Mouse (Mus musculus) splenic B cell, adult 2 months (primary cell): ENCODE data around the gene Myo1d.

Experiments
- DNase-seq: peaks from one replicate; pipeline ENCODE4 v3.0.0-alpha.2; 2011; ENCODE audit warnings: low read depth, low spot score
- H3K27me3 ChIP-seq: 2 replicates; pipeline ENCODE4 v1.6.1; 2012; ENCODE audit warnings: mild to moderate bottlenecking, low read length, moderate library complexity, mixed read lengths; ENCODE audit not compliant: control insufficient read depth, poor library complexity, insufficient read depth, severe bottlenecking
- H3K36me3 ChIP-seq: 2 replicates; pipeline ENCODE4 v1.6.1; 2012; ENCODE audit warnings: mild to moderate bottlenecking, low read length, moderate library complexity, mixed read lengths; ENCODE audit not compliant: control insufficient read depth, poor library complexity, insufficient read depth, severe bottlenecking

Myo1d gene

DNA sequence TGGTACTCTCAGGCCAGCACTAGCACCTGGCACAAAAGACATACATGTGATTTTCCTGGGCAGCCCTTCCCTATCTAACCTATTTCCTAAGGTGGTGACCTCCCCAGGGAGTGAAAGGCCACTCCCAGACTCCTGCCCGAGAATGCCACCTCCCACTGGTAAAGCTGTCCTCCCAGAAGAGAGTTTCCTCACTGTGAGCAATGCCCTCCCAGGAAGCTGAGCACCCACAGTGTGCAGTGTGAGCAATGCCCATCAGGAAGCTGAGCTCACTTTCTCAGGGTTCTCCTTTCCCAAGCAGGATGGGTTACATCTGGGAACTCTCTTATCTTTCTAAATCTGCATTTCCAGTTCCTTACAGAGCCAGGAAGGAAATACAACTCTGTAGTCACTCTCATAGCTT lies 246.9 kb downstream of the Myo1d start:
- Histone ChIP-seq H3K36me3 (no peaks in the 10 kb centered on the region), H3K27me3 (no peaks in the 10 kb centered on the region)
- DNase-seq, result no peak

DNA sequence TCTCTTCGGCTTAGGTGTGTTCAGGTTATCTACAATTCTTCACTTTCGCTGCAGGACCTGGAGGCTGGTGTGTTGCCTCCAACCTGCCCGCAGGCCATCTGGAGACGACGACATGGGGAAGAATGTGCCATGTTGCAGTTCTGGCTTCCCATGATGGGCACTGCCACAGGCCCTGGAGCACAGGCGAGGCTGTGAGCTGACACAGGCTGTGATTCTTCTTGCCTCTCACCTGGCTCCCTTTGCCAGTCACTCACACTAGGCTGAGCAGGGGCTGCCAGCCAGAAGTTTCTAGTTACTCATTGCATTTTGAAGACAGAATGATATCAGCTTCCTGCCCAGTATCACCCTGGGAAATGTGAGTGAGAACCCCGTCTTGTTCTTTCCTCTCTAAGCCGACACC lies 250.7 kb downstream of the Myo1d start:
- DNase-seq, result no peak
- H3K27me3 ChIP-seq, result no peaks in the 10 kb centered on the region

DNA sequence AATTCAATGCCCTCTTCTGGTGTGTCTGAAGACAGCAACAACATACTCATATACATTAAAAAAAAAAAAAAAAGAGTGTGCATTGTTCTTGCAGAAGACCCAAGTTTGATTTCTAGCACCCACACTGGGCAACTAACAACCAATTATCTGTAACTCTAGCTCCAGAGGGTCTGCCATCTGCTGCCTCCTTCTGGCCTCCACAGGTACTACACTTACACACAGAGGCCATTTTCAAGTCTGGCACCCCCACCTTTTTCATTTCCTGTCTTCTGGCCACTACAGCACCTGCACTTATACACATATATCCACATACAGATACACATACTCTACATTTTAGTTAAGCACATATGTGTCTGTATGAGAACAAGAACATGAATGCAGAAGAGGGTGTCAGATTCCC lies 252.1 kb downstream of the Myo1d start:
- H3K36me3 ChIP-seq, result no peaks in the 10 kb centered on the region
- peak; percentile 61 for DNase-seq
- no peaks in the 10 kb centered on the region for H3K27me3 ChIP-seq

More for the DNA sequence above, 250.7 kb downstream of the Myo1d start:
- no peaks in the 10 kb centered on the region for H3K36me3 ChIP-seq

DNA sequence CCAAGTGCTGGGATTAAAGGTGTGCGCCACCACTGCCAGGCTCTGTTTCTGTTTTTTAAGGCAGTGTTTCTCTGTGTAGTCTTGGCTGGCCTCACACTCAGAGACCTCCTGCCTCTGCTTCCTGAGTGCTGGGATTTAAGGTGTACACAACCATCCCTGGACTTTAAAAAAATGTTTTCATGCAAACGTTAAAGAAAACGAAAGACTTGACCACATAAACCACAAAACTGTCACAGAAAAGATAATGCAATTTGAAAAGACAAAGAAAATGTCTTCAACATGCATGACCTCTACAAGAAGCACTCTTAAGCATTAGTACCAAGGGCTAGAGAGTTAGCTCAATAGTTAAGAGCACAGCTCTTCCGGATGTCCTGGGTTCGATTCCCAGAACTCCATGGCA lies 255.6 kb downstream of the Myo1d start:
- H3K27me3 ChIP-seq, result no peaks in the 10 kb centered on the region
- no peak for DNase-seq
- no peaks in the 10 kb centered on the region for H3K36me3 ChIP-seq

DNA sequence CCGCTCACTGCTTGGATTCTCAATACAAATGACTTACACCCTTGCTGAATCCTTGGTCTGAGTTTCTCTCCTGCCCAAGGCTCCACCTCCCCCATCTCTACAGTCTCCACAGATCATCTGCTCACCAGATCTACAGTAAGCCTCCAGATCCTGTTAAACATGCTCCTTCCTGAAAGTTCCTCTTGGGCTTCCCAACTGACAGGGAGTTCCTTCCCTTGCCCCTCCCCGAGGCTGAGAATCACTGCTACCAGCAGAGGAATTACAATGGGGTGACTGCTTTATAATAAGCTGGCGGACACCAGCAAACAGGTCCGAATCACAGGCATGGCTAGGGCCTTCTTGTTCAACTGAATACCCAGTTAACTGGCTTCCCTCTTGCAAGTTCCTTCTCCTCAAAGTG lies 256.4 kb downstream of the Myo1d start:
- Histone ChIP-seq H3K36me3 (no peaks in the 10 kb centered on the region), H3K27me3 (no peaks in the 10 kb centered on the region)
- no peak for DNase-seq

DNA sequence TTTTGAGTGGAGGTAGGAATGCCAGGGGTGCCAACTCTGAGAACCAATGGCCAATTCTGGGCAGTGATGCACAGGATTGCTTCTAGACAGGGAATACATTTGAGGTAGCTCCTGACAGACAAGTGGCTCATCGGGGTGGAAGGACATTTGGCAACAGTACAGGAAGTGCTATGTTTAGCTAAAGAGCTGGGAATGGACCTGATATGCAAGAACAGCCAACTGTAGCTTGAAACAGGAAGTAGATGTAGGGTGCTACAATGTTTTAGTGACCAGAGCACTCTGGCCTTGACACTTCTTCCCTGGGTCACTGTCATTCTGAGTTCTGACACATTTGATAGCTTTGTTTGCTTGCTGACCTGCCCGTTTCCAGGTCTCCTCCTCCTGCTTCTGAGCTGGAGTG lies 257.0 kb downstream of the Myo1d start:
- no peaks in the 10 kb centered on the region for H3K27me3 ChIP-seq
- peak; percentile 22 for DNase-seq
- no peaks in the 10 kb centered on the region for H3K36me3 ChIP-seq

DNA sequence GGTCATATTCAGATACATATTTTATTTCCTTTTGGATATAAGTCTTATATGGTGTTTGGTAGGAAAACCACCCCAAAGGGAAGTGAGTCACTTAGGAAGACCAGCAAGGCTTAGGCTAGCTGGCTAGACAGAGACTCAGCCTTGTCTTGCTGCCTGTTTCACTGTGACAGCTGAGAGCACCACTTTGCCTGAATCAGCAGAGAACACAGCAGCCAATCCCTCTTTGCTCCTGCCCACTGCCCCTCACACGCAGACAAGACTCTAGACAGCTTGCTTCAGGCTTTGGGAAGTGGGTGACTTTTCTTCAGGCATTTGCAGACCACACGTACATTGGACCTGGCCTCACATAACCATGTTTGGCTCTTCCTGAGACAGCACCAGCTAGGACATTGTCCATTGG lies 258.7 kb downstream of the Myo1d start:
- Histone ChIP-seq H3K27me3 (no peaks in the 10 kb centered on the region), H3K36me3 (no peaks in the 10 kb centered on the region)
- DNase-seq, result no peak

DNA sequence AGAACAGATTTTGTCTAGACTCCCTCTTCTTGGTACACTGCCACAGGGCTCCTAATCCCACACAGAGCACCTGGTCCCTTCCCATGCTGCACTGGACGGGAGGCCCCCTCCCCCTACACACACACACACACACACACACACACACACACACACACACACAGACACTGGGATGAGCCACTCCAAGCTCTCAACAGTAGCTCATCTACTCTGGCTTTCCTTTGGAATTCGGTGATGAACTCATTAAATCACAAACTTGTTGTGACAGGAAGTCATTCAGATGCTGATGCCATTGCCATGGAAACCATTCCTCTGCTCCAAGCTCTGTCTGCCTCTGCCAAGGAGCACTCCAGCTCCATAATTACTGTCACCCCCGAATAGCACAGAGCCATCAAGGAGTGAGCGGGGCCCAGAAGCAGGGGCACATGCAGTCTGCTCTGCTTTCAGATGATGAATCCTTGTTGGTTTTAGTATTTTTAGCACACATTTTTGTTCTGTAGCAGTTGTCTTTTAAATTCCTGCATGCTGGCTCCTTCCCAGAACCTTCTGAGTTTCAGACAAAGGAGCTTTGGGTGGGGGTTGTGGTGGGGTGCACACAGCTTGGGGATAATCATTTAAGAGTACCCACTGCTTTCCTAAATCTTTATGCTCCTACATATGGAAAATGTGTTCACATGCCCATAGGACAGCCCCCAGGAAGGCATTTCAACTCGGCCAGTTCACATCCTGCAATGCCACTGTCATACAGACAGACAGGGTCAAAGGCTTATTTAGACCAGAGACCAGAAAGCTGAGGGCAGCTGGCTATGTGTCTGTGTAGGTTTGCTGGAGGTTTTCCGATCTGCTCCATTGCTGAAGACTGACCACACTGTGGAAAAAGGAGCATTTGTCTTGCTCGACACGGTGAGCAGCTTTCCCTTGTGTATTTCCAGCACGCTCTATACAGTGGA lies 261.1 kb downstream of the Myo1d start:
- Histone ChIP-seq H3K36me3 (no peaks in the 10 kb centered on the region), H3K27me3 (no peaks in the 10 kb centered on the region)
- no peak for DNase-seq

DNA sequence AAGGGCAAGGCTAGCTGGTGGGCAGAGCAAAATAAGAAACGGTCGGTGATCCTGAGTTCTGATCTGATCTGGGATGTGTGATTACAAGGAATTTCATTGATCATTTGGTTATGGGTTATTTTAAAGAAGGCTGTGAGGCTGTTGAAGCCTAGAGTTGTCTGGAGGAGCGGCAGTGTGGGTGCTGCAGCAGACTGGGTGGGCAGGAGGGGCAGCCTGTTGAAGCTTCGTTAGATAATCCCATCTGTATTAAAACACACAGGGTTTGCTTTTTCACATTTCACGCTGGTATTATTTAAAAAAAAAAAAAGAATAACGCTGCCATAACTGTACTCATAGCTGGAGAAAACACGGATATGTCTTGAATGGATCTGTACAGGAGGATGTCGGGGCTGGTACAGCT lies 263.9 kb downstream of the Myo1d start:
- no peak for DNase-seq
- H3K36me3 ChIP-seq, result no peaks in the 10 kb centered on the region
- no peaks in the 10 kb centered on the region for H3K27me3 ChIP-seq

DNA sequence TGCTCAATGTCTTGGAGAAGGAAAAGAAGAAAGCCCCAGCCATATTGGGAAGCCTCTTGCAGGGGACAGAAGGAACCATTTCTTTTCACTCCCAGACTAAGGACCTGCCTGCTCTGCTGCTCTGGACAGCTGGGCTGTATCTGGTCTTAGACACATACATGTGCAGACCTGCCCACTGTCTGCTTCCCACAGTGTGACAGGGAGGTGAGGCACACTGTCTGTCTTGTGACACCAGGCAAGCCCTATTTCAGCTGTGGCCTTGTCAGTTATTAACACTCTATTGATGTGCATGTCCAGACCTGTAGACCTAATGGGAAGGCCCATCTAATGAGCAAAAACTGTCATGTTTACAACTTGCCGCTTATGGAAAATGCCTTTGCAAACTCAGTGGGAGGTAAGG lies 264.5 kb downstream of the Myo1d start:
- no peak for DNase-seq
- Histone ChIP-seq H3K27me3 (no peaks in the 10 kb centered on the region), H3K36me3 (no peaks in the 10 kb centered on the region)

DNA sequence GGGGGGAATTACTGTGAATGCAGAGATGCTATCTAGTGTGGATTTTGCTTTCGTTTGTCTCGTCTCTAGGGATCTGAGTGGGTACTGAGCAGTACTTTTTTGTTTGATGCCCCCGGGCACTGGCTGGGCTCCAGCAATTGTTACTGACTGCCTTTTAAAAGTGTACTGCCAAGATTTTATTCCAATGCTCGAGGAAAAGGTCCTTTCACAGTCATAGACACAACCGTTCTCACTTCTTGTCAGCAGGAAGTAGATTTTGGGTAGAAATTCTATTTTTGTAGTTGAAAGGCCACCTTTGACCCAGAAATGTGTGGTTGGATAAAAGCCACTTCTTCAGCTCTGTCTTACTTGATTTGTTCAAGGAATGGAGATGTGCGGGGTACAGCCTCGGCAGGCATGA lies 266.0 kb downstream of the Myo1d start:
- Histone ChIP-seq H3K27me3 (no peaks in the 10 kb centered on the region), H3K36me3 (no peaks in the 10 kb centered on the region)
- peak; percentile 46 for DNase-seq

DNA sequence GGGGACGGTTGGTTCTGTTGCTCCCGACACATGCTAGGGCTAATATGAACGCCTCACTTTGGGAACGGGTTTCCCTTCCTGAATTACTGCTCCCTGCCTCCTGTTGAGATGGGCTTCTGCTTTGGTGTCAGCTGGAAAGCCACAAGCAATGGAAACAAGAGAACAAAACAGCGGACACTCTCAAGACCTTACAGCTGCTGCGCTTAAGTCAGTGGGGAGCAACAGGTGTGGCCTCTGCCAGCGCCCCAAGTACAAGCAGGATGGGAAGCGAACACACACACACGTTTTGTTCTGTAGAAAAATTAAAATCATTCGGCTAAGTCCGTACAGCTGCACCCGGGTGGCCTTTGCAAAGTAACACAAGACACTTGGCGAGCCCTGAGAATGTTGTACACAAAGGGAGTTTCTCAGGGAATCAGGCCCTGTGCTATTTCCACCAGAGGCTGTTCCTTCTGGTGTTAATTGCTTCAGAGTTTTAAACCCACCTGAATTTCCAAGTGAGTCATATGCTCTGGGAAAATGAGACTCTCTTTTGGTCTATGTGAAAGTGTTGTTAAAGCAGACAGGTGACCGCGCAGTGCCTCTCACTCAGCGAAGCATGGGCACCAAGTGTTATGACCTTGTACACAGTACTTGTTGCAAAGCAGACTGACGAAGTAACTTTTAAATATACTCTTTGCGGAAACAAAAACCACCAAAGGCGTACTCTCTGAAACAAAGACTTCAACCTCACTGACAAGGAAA lies 267.3 kb downstream of the Myo1d start:
- Histone ChIP-seq H3K36me3 (no peaks in the 10 kb centered on the region), H3K27me3 (no peaks in the 10 kb centered on the region)
- peak; percentile 60 for DNase-seq

DNA sequence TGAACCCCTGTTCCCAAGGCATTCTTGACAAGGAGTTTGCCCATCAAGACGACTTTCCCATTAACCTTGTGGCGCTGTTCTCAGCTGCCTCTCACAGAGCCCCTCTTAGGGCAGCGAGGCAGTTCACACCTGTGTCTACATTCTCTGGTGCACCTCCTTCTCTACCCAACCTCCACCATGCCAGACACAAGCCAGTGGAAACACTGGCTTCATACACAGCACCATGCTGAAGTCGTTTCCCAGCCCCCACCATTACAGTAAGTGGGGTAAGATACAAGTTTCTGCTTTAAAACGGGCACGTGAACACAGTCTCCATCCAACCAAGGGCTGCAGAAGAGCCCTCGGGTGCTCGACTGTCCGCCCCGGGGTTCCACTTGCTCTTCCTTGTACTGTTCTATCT lies 269.7 kb downstream of the Myo1d start:
- no peaks in the 10 kb centered on the region for H3K27me3 ChIP-seq
- DNase-seq, result peak; percentile 24
- no peaks in the 10 kb centered on the region for H3K36me3 ChIP-seq

DNA sequence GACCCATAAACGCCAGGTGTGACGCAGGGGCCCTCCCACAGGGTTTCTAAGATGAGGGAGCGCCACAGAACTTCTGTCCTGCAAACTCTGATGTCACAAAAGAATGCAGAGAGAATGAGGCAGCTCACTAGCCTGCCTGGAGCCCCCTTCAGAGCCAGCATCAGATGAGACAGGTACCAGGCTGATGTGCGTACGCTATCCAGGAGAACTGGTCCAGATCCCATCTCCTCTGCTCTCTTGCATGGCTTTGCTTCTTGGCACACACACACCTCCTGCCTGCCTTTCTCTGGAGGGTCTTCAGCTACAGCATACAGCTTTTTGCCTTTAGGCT lies 270.7 kb downstream of the Myo1d start:
- Histone ChIP-seq H3K27me3 (no peaks in the 10 kb centered on the region), H3K36me3 (no peaks in the 10 kb centered on the region)
- DNase-seq, result no peak

DNA sequence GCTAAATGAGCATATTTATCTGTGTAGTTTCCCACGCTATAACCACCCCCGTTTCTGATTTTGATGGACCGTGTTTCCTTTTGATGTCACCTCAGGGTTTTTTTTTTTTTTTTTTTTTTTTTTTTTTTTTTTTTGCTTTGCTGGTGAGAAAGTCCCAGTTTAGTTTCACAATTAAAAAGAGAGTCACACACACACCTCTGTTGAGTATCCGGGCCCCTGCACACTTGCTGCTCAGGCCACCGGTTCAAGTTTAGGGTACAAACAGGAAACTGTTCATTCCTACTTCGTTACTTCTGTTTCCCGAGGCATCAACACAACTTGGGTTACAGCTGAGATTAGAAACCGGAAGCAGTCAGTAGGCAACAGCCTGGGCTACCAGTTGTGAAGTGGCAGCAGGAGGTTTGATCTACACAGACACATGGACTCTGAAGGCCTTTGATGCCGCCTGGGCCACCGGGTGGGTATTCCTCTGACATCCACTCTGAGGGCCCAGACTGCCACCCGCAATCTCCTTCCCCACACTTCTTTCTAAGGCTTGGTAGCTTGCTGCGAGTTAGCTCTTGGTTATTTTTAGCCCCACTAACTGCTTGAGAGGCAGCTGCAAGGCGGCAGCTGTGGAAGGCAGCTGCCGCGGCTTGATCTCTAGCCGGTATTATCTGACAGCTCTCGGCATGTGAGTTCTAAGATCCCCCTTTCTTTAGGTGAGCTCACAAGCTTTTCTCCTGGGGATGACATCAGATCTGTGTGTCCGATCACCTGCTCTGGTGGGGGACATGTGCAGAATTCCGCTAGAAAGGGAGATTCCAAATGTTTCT lies 271.3 kb downstream of the Myo1d start:
- Histone ChIP-seq H3K36me3 (no peaks in the 10 kb centered on the region), H3K27me3 (no peaks in the 10 kb centered on the region)
- DNase-seq, result peak; percentile 90
